Mouse (Mus musculus) lung, embryonic 16.5 days (tissue): Measurements from ENCODE around the gene Tcf12. TPM values are rescaled to one million over a fixed set of nuclear protein-coding genes. Genes with fewer than 3 reads are reported as not detected.

Source experiments
- ATAC-seq: fragments of 200-750 bp; cut with Nextera tagmentation; 2 replicates; pipeline ENCODE4 v1.8.0; 2017; ENCODE audit warnings: low read depth, mild to moderate bottlenecking, moderate library complexity
- H3K27ac ChIP-seq: fragments of 300-500 bp; sonication (generic); 2 replicates; pipeline ENCODE4 v1.5.1; 2014; ENCODE audit warnings: mild to moderate bottlenecking, control low read depth, low read length
- H3K27me3 ChIP-seq: fragments of 300-500 bp; sonication (generic); 2 replicates; pipeline ENCODE4 v1.6.1; 2014; ENCODE audit warnings: low read depth, low read length, mixed read lengths; ENCODE audit not compliant: control insufficient read depth, insufficient read depth
- H3K36me3 ChIP-seq: fragments of 300-500 bp; sonication (generic); 2 replicates; pipeline ENCODE4 v1.6.1; 2014; ENCODE audit warnings: low read length; ENCODE audit not compliant: control insufficient read depth, insufficient read depth
- H3K4me1 ChIP-seq: fragments of 300-500 bp; sonication (generic); replicated peaks from 2 replicates; pipeline ENCODE4 v1.6.1; 2014; ENCODE audit warnings: low read length, mixed read lengths; ENCODE audit not compliant: control insufficient read depth, insufficient read depth
- H3K4me2 ChIP-seq: fragments of 300-500 bp; sonication (generic); 2 replicates; pipeline ENCODE4 v1.6.1; 2014; ENCODE audit warnings: low read depth, low read length, control low read depth
- H3K4me3 ChIP-seq: fragments of 300-500 bp; sonication (generic); 2 replicates; pipeline ENCODE4 v1.5.1; 2014; ENCODE audit warnings: mild to moderate bottlenecking, low read length, control low read depth
- H3K9ac ChIP-seq: fragments of 300-500 bp; sonication (generic); 2 replicates; pipeline ENCODE4 v1.6.1; 2014; ENCODE audit warnings: low read length, control low read depth
- H3K9me3 ChIP-seq: fragments of 300-500 bp; sonication (generic); 2 replicates; pipeline ENCODE4 v1.6.1; 2016; ENCODE audit warnings: low read length; ENCODE audit not compliant: control insufficient read depth
- WGBS: fragments of 180-500 bp; shearing (Covaris S2); extraction: QIAGEN DNeasy Blood & Tissue Kit; methylation state at CpG from one replicate; pipeline ENCODE4 v1.1.7; 2014; 5-methylcytosine and 5-hydroxymethylcytosine counted together
- polyA plus RNA-seq: library from polyadenylated mRNA; unstranded; fragments of >200 nt; fragmentation: Nextera tagmentation; extraction: Ambion mirVana; gene quantifications from 2 replicates; pipeline ENCODE4 v1.2.1, GENCODE M21; 2015

The Tcf12 gene
- polyA plus RNA-seq, 1 experiment from 2014 or later, result 60.4 TPM

DNA sequence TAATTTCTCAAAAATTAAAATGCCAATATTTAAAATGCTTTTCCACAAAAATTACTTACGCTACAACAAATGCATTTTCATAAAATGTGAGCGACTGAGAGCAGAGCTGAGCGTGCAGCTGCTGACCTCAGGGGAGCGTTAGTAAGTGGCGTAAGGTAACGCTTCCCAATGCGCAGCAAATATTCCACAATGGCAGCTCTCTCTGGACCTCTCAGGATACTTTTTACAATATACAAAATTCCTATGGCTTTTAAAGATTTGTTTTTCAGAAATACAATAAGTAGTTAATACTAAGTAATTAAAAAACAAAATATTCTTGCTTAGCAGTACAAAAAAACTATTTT is 216.8 kb downstream of the Tcf12 start:
- no peak for ATAC-seq
- Histone ChIP-seq H3K4me1 (peaks cover 11% of the 10 kb centered on the region), H3K27me3 (no peaks in the 10 kb centered on the region), H3K9ac (no peak overlapping the region), H3K4me3 (peak overlapping the region; percentile 46), H3K36me3 (no peaks in the 10 kb centered on the region), H3K4me2 (peak overlapping the region; percentile 54), H3K9me3 (no peaks in the 10 kb centered on the region), H3K27ac (no peak overlapping the region; the same call in 1 of the 2 replicates)
- WGBS, result 62% methylated on average over 7 of the region's 7 CpGs

DNA sequence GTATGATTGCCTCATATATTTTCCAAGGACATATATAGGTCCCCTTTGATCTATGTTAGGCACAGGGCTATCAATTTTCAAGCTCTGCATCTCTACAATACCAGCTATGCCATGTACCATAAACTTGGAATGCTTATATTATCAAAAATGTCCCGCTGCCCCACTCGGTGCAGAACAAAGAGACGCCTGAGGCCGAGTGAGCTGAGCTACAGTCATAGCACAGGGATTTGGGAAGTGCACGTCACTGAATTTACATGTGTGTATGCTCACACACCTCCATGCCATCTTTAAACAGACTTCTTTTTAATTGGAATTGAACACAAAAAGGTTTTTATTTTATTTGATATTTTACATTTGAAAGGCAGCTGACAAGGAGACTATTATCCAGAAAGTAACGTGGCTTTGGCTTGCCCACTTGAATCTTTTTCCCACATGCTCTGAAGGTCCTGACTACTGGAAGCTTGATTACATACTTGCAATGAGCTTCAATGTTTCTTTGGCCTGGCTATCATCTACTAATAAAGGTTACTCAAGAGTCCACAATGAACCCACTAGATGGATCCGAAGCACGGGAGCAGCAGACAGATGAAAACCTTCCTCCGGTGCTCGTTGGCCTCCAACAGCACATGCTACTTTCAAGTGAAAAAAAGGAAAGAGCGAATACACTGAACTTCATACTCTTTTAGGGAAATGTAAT is 217.3 kb downstream of the Tcf12 start:
- Histone ChIP-seq H3K9ac (peak overlapping the region; percentile 59), H3K36me3 (no peaks in the 10 kb centered on the region), H3K27ac (peak overlapping the region; percentile 66), H3K4me1 (peaks cover 11% of the 10 kb centered on the region), H3K4me3 (peak overlapping the region; percentile 46), H3K4me2 (peak overlapping the region; percentile 54), H3K27me3 (no peaks in the 10 kb centered on the region), H3K9me3 (no peaks in the 10 kb centered on the region)
- ATAC-seq, result no peak
- WGBS, result 36% methylated on average over 11 of the region's 11 CpGs

DNA sequence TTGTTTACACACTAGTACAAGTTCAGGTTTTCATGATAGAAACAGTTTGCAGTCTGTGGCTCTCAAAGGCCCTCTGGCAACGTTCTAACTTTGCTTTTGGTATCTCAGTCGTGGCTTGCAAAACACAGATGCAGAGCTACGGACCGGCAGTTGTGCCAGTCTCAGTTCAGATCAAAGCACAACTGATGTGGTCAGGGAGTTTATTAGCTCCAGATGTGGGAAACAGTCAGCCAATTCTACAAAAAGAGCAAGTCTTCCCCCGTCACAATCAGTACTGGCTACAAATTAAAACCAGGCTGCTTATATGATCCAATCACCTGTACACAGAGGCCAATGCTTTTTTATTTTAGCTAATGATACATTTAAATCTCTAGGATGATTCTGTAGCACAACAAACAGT is 223.2 kb downstream of the Tcf12 start:
- Histone ChIP-seq H3K27me3 (no peaks in the 10 kb centered on the region), H3K27ac (0 out of 2 replicates have a peak overlapping the region, but pooled peaks have one; percentile 17), H3K4me1 (peaks cover 8% of the 10 kb centered on the region), H3K4me2 (no peak overlapping the region), H3K9me3 (no peaks in the 10 kb centered on the region), H3K9ac (no peak overlapping the region), H3K36me3 (no peaks in the 10 kb centered on the region; the same call in 1 of the 2 replicates), H3K4me3 (no peak overlapping the region)
- WGBS, result 35% methylated on average over 5 of the region's 5 CpGs
- no peak for ATAC-seq

DNA sequence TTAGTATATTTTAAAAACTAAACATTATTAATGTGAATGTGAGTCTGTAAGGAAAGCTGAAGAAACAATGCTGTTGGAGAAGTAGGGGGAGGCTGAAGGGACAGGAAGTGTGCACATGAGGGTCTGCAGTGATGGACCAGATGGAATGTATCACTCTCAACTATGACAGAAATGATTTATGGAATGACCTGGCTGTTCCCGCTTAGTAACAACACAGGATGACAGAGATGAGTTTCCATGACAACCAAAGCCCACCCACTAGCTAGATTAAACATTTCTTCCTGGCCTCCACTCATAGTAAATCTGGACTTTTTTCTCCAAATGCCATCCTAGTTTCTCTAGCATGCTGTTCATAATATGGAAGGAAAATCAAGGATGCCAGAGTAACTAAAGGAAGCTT is 231.0 kb downstream of the Tcf12 start:
- peaks cover 12% of the 10 kb centered on the region for H3K36me3 ChIP-seq
- no peaks in the 10 kb centered on the region for H3K27me3 ChIP-seq
- no peak overlapping the region for H3K4me3 ChIP-seq
- 12% methylated on average over 1 of the region's 1 CpGs for WGBS
- H3K27ac ChIP-seq, result peak overlapping the region; percentile 75
- peak; percentile 85 for ATAC-seq
- H3K9me3 ChIP-seq, result no peaks in the 10 kb centered on the region
- peaks cover 39% of the 10 kb centered on the region for H3K4me1 ChIP-seq
- no peak overlapping the region for H3K9ac ChIP-seq
- H3K4me2 ChIP-seq, result no peak overlapping the region

DNA sequence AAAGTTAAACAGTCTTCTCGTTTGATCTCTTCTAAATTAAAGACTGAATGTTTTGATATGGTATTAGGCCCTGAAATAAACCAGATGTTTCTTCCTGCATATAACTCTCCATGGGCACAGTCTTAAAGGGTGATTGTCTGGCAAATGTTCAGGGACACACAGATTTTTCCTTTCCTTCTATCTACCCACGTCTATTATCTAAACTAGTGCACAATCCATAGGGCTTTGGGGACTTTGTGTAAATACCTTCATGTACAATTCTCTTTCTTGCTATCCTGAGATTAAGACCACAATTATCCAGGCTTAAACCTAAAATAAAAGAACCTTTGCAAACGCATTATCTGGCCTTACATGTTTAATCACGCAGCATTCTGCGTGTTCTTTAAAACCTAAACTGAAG is 231.7 kb downstream of the Tcf12 start:
- no peak for ATAC-seq
- Histone ChIP-seq H3K27me3 (no peaks in the 10 kb centered on the region), H3K9me3 (no peaks in the 10 kb centered on the region), H3K4me1 (peaks cover 38% of the 10 kb centered on the region), H3K27ac (peak overlapping the region; percentile 65), H3K36me3 (peaks cover 16% of the 10 kb centered on the region), H3K4me3 (no peak overlapping the region), H3K4me2 (no peak overlapping the region), H3K9ac (no peak overlapping the region)
- WGBS, result 42% methylated on average over 5 of the region's 5 CpGs

DNA sequence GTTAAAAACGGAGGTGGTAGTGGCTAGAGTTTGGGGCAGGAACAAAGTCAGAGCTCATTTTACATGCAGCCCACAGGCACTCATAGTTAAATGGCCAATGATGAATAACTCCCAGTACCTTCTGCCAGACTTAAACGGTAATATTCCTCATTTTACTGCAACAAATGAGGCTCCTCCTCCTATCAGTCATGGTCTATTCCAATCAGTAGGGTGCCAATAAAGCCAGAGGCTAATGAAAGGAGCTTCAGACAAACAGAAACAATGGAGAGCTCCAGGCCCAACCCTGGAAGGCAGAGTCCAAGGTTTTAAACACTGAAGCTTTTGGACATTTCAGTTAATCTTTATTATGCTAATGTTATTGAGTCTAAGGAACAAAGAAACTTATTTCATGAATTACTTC is 232.3 kb downstream of the Tcf12 start:
- H3K9ac ChIP-seq, result no peak overlapping the region; the same call in 1 of the 2 replicates
- peaks cover 18% of the 10 kb centered on the region for H3K36me3 ChIP-seq
- no peaks in the 10 kb centered on the region for H3K9me3 ChIP-seq
- H3K4me2 ChIP-seq, result no peak overlapping the region
- ATAC-seq, result no peak
- H3K27me3 ChIP-seq, result no peaks in the 10 kb centered on the region
- WGBS, result 54% methylated on average over 2 of the region's 2 CpGs
- no peak overlapping the region for H3K4me3 ChIP-seq
- peaks cover 37% of the 10 kb centered on the region for H3K4me1 ChIP-seq
- H3K27ac ChIP-seq, result peak overlapping the region; percentile 78

DNA sequence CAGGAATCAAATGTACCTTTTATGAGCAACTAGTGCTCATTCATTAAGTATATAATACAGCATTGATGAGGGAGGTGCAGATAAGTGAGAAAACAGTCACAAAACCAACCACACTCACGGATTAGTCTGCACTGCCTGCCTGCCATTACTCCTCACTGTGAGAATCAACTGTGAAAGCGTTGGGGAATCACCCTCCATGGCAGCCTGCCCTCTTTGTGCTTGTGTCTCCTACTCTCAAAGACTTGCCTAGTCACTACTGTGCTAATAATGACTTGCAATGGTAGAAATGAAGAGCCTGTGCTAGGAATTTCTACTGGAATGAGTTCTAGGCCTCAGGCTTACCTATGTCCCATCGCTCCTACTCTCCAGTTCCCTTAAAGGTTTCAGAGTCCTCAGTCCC is 233.8 kb downstream of the Tcf12 start:
- Histone ChIP-seq H3K4me2 (no peak overlapping the region), H3K27me3 (no peaks in the 10 kb centered on the region), H3K9ac (no peak overlapping the region), H3K27ac (peak overlapping the region; percentile 27; the same call in 1 of the 2 replicates), H3K4me3 (no peak overlapping the region), H3K36me3 (peaks cover 18% of the 10 kb centered on the region), H3K4me1 (peaks cover 40% of the 10 kb centered on the region), H3K9me3 (no peaks in the 10 kb centered on the region)
- WGBS, result 87% methylated on average over 3 of the region's 3 CpGs
- no peak for ATAC-seq

DNA sequence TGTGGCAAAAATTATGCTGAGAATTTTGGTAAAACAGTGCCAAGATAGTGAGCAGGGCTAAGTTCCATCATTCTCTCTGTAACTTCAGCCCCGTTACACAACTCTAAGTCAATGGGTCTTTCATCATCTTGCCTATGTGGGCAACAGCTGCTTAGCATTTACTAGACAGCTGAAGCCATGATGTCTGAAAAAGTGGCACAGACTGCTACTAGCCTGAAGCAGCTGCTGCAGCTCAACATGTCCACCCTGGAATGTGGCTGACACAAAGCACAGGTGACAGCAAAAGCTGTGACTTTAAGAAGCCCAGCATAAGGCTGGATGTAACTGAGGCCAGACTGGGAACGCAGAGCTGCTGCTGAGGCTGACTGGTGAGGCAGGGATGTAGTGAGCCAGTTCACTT is 236.9 kb downstream of the Tcf12 start:
- peak; percentile 96 for ATAC-seq
- Histone ChIP-seq H3K27ac (peak overlapping the region; percentile 83), H3K9me3 (no peaks in the 10 kb centered on the region), H3K27me3 (no peaks in the 10 kb centered on the region), H3K36me3 (peaks cover 21% of the 10 kb centered on the region), H3K4me2 (no peak overlapping the region), H3K4me3 (no peak overlapping the region), H3K9ac (no peak overlapping the region), H3K4me1 (peaks cover 23% of the 10 kb centered on the region)
- 44% methylated on average over 2 of the region's 2 CpGs for WGBS

DNA sequence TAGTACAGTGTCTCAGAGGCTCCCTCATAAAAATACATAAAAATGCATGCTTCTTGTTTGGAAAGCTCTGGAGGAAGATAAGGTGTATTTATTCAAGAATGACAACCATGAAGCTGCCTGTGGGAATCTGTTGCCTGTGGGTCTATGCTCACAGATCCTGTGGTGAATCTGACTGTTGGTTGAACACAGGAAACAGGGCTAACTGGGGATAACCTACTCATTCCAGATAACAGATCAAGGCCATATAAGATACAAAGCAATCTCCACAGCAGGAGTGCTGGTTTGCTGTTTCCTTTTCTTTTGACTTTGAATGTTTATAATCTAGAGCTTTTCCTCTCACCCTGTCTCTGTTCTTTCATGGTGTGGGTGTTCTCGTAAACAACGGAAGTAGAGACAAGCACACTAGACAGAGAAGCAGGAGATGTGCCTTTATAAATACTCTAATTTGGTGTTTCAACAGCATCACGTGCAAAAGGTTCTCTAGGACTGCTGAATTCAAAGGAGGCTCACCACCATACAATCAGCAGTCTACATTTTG is 237.6 kb downstream of the Tcf12 start:
- peaks cover 21% of the 10 kb centered on the region for H3K36me3 ChIP-seq
- ATAC-seq, result peak; percentile 15; the same call in 1 of the 2 replicates

More for the DNA sequence above, 237.6 kb downstream of the Tcf12 start:
- Histone ChIP-seq H3K27me3 (no peaks in the 10 kb centered on the region), H3K4me2 (no peak overlapping the region), H3K4me1 (peaks cover 19% of the 10 kb centered on the region), H3K4me3 (no peak overlapping the region), H3K9ac (no peak overlapping the region), H3K9me3 (no peaks in the 10 kb centered on the region), H3K27ac (peak overlapping the region; percentile 83)
- 46% methylated on average over 3 of the region's 3 CpGs for WGBS
